Mouse (Mus musculus) cortical plate, adult 2 months (tissue): Measurements from ENCODE around the gene Pnkp.

Source experiments
- CTCF ChIP-seq: fragments of 200-500 bp; IDR thresholded peaks from 2 replicates; pipeline ENCODE4 v1.5.1; 2011; ENCODE audit warnings: mild to moderate bottlenecking, control low read depth, low read length; ENCODE audit not compliant: insufficient read depth; ENCODE audit errors: extremely low read depth
- POLR2A ChIP-seq: fragments of 200-500 bp; IDR thresholded peaks from 2 replicates; pipeline ENCODE4 v1.6.1; 2011; ENCODE audit warnings: mild to moderate bottlenecking, low read length, control low read depth; ENCODE audit not compliant: insufficient read depth; ENCODE audit errors: extremely low read depth

DNA sequence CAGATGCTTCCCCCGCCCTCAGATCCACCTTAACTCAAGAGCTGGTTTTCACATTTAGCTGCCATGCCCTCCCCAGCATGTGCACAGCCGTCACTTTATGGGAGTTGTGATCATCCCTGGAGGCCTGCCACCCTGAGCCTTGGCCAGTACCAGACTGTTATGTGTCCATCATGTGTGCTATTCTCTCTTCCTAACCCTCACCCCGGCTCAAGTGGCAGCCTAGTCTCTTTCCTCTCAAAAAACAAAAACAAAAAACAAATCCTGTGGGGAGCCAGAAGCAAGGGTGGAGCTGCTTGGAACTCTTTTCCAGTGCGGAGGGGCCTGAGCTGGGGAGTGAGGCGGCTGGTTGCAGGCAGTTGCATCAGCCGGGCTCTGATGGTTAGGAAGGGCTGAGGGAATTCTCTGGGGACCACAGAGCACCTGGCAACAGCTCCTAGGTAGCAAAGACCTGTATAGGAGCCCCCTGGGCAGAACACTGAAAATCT is 38.1 kb upstream of the Pnkp start:
- TF ChIP-seq POLR2A (no peak), CTCF (no peak)
